ENCODE assay signal across 8 mouse cellular contexts in the genomic region with DNA sequence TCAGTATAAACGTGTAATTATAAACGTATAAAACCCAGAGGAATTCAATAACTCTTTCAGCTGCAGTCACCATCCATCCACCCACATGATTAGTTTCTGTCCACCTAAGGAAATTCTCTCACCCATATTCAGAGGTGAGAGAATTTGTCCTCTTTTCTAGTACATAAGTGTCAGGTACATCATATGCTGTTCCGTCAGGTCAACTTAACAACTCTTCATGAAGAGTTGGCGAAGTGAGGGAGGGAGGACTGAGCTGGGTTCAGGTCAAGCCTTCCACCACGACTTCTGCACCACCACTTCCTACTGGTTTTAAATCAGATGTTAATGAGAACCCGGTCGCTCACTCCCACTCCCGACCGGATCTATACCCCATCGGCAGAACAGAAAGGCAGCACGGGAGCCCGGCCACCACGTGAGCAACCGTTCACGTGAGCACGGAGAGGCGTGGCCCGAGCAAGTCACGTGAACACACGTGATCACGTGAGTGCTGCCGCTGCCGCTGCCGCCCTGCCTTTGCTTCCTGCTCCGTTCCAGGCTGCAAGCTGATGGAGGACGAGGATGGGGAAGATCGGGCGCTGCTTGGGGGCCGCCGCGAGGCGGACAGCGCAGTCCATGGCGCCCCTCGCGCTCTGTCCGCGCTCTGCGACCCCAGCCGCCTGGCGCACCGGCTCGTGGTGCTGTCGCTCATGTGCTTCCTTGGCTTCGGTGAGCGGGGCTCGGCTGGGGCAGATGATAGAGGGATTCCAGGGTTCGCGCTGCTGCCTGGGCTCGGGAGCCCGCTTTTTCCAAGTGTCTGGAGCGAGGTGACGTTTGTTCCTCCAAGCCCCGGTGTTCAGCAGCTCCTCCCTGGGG. TPM values are rescaled to one million over a fixed set of nuclear protein-coding genes. Genes with fewer than 3 reads are reported as not detected.
DNase-seq lines count a peak whose midpoint lies in the region; ATAC-seq and TF ChIP-seq lines count a peak whose summit lies in the region.

A gene (plus strand): TSS at position 469 of the 852 bp plus-strand sequence.

- H3K79me2 ChIP-seq in liver, adult 2 months (ENCODE audit: control insufficient read depth, insufficient read depth, low read length): no peaks in the 10 kb centered on the region
- H3K79me2 ChIP-seq in myocyte (ENCODE audit: control insufficient read depth, insufficient read depth): peaks cover 9% of the 10 kb centered on the region

- peak within 1 kb of the TSS; percentile 63 for H3K9ac ChIP-seq in kidney, embryonic 15.5 days
- H3K9ac ChIP-seq in liver, adult 2 months (ENCODE audit: low read depth, low read length): peak within 1 kb of the TSS; percentile 83

- 4% methylated on average over 54 of the region's 54 CpGs for WGBS in heart, embryonic 10.5 days
- 4% methylated on average over 54 of the region's 54 CpGs for WGBS in kidney, embryonic 15.5 days
- WGBS in liver, adult 2 months: 4% methylated on average over 54 of the region's 54 CpGs

- H3K4me3 ChIP-seq in heart, embryonic 10.5 days: peak within 1 kb of the TSS; percentile 93
- peak within 1 kb of the TSS; percentile 80 for H3K4me3 ChIP-seq in kidney, embryonic 15.5 days (replicated peaks)
- H3K4me3 ChIP-seq in liver, adult 2 months (ENCODE audit: insufficient read depth, low read depth, low read length): peak within 1 kb of the TSS; percentile 96
- H3K4me3 ChIP-seq in myocyte: peak within 1 kb of the TSS; percentile 66

- peak; percentile 79 for TF ChIP-seq POLR2A in liver, adult 2 months (IDR thresholded peaks at IDR 0.05; ENCODE audit: extremely low read depth, insufficient read depth, low read length)
- peak; percentile 94 for TF ChIP-seq POLR2A in myocyte (IDR thresholded peaks at IDR 0.05; ENCODE audit: insufficient read length, low read depth)

- H3K36me3 ChIP-seq in heart, embryonic 10.5 days: peaks cover 9% of the 10 kb centered on the region
- H3K36me3 ChIP-seq in kidney, embryonic 15.5 days: peaks cover 12% of the 10 kb centered on the region
- H3K36me3 ChIP-seq in liver, adult 2 months (ENCODE audit: control insufficient read depth, insufficient read depth, low read length): peaks cover 17% of the 10 kb centered on the region
- no peaks in the 10 kb centered on the region for H3K36me3 ChIP-seq in myocyte (ENCODE audit: control insufficient read depth, insufficient read depth)
- H3K36me3 ChIP-seq in splenic B cell, adult 2 months (ENCODE audit: control insufficient read depth, insufficient read depth, low read length, poor library complexity, severe bottlenecking): peaks cover 3% of the 10 kb centered on the region; the same call in 1 of the 2 replicates

- no peak for TF ChIP-seq CTCF in liver, adult 2 months (IDR thresholded peaks at IDR 0.05; ENCODE audit: low read depth, low read length)

- peak within 1 kb of the TSS; percentile 78 for H3K4me2 ChIP-seq in kidney, embryonic 15.5 days
- H3K4me2 ChIP-seq in myocyte (ENCODE audit: low read depth): peak within 1 kb of the TSS; percentile 92

- no peaks in the 10 kb centered on the region for H3K9me3 ChIP-seq in heart, embryonic 10.5 days
- no peaks in the 10 kb centered on the region for H3K9me3 ChIP-seq in kidney, embryonic 15.5 days (replicated peaks)

- peaks cover 6% of the 10 kb centered on the region; the same call in 1 of the 2 replicates for H3K4me1 ChIP-seq in heart, embryonic 10.5 days
- H3K4me1 ChIP-seq in kidney, embryonic 15.5 days: peaks cover 13% of the 10 kb centered on the region
- H3K4me1 ChIP-seq in liver, adult 2 months (ENCODE audit: control insufficient read depth, insufficient read depth, low read length): peaks cover 2% of the 10 kb centered on the region; the same call in 1 of the 2 replicates

- peak within 1 kb of the TSS; percentile 85 for H3K27ac ChIP-seq in heart, embryonic 10.5 days
- H3K27ac ChIP-seq in kidney, embryonic 15.5 days: peak within 1 kb of the TSS; percentile 59
- H3K27ac ChIP-seq in liver, adult 2 months (replicated peaks; ENCODE audit: insufficient read depth, low read depth, low read length): peak within 1 kb of the TSS; percentile 47

- peak within 1 kb of the TSS; percentile 67 for H3ac ChIP-seq in myocyte (ENCODE audit: control insufficient read depth, insufficient read length)

- ATAC-seq in erythroblast, adult 5-6 weeks (replicated peaks; ENCODE audit: low FRiP score, poor library complexity, severe bottlenecking): peak; percentile 98
- ATAC-seq in kidney, embryonic 15.5 days (replicated peaks; ENCODE audit: low FRiP score): peak; percentile 87

- peak; percentile 89 to 90 for DNase-seq in B cell, adult 2 months
- DNase-seq in brain, adult 2 months (ENCODE audit: low read depth, low spot score): peak; percentile 97
- DNase-seq in heart, embryonic 10.5 days (ENCODE audit: low spot score): peak; percentile 96
- DNase-seq in liver, adult 2 months (ENCODE audit: extremely low read depth, low read depth, low spot score): peak; percentile 78
- DNase-seq in splenic B cell, adult 2 months (ENCODE audit: low read depth, low spot score): peak; percentile 96

- H3K27me3 ChIP-seq in heart, embryonic 10.5 days (ENCODE audit: insufficient read depth, poor library complexity, severe bottlenecking): no peaks in the 10 kb centered on the region; the same call in 1 of the 2 replicates
- peaks cover 7% of the 10 kb centered on the region; the same call in 1 of the 2 replicates for H3K27me3 ChIP-seq in kidney, embryonic 15.5 days
- no peaks in the 10 kb centered on the region for H3K27me3 ChIP-seq in liver, adult 2 months (ENCODE audit: control insufficient read depth, insufficient read depth, low read length)
- H3K27me3 ChIP-seq in myocyte (ENCODE audit: control insufficient read depth, insufficient read depth, insufficient read length): no peaks in the 10 kb centered on the region
- no peaks in the 10 kb centered on the region for H3K27me3 ChIP-seq in splenic B cell, adult 2 months (ENCODE audit: control insufficient read depth, insufficient read depth, low read length, poor library complexity, severe bottlenecking)

TF ChIP-seq in myocyte, 11 proteins besides CTCF, POLR2A, EP300 and RAD21:
- TF ChIP-seq POLR2AphosphoS2 (IDR thresholded peaks at IDR 0.05; ENCODE audit: insufficient read length, low read depth) (peak; percentile 90), REST (IDR thresholded peaks at IDR 0.05; ENCODE audit: insufficient read depth, insufficient read length) (peak; percentile 35), E2F4 (IDR thresholded peaks at IDR 0.05; ENCODE audit: insufficient read depth) (no peak), MYOG (IDR thresholded peaks at IDR 0.05; ENCODE audit: control insufficient read depth in 1 of 3, insufficient read depth in 1 of 3, insufficient read length in 2 of 3, low read depth in 2 of 3) (peak in 2 of 3 experiments; percentile 18 to 47), USF1 (IDR thresholded peaks at IDR 0.05; ENCODE audit: low read depth) (peak; percentile 98), MYOD1 (IDR thresholded peaks at IDR 0.05; ENCODE audit: control insufficient read depth in 1 of 3, insufficient read length in 2 of 3, low read depth in 2 of 3) (peak in 1 of 3 experiments; percentile 41), TCF12 (IDR thresholded peaks at IDR 0.05; ENCODE audit: insufficient read depth, poor library complexity, severe bottlenecking) (no peak), CEBPB (IDR thresholded peaks at IDR 0.05; ENCODE audit: insufficient read depth, poor library complexity, severe bottlenecking) (no peak), MAX (IDR thresholded peaks at IDR 0.05; ENCODE audit: low read depth) (no peak), TCF3 (IDR thresholded peaks at IDR 0.05; ENCODE audit: insufficient read length, low read depth) (peak; percentile 23), SRF (IDR thresholded peaks at IDR 0.05; ENCODE audit: control insufficient read depth, insufficient read length, low read depth) (peak; percentile 38)

RNA-seq across cellular contexts. Expression of the gene that starts here (rescaled TPM):
- 21.3 and 27.0 TPM in 2 replicates for total RNA-seq in erythroblast, adult 5-6 weeks (2015; ENCODE audit: low replicate concordance)
- total RNA-seq in erythroblast, adult 5-6 weeks (2017; ENCODE audit: low replicate concordance): 44.9 and 55.2 TPM in 2 replicates
- polyA plus RNA-seq in heart, embryonic 10.5 days (2016; fragmentation: Nextera tagmentation; extraction: Ambion mirVana): 47.8 TPM in 2 replicates
- 79.6 and 79.8 TPM in 2 replicates for polyA plus RNA-seq in kidney, embryonic 15.5 days (2015; fragmentation: Nextera tagmentation; extraction: Ambion mirVana)
- 86.1 and 99.3 TPM in 2 replicates for total RNA-seq in liver, adult 2 months (2014; rRNA removed)
- polyA plus RNA-seq in liver, adult 2 months (2012; rRNA removed): 60.3 and 66.1 TPM in 2 replicates
- 44.4 TPM for polyA plus RNA-seq in myocyte (2012; fragmentation: generic; extraction: Trizol)

Comparison
In these comparisons a context has a peak if more than half of its experiments do, and no peak if none do; other contexts are left out.
1. Peak in every context shown above with its lines: DNase-seq, ATAC-seq, H3K4me3 ChIP-seq and H3K27ac ChIP-seq.